Mouse (Mus musculus): ENCODE measurements around the gene Klhl3.

DNA sequence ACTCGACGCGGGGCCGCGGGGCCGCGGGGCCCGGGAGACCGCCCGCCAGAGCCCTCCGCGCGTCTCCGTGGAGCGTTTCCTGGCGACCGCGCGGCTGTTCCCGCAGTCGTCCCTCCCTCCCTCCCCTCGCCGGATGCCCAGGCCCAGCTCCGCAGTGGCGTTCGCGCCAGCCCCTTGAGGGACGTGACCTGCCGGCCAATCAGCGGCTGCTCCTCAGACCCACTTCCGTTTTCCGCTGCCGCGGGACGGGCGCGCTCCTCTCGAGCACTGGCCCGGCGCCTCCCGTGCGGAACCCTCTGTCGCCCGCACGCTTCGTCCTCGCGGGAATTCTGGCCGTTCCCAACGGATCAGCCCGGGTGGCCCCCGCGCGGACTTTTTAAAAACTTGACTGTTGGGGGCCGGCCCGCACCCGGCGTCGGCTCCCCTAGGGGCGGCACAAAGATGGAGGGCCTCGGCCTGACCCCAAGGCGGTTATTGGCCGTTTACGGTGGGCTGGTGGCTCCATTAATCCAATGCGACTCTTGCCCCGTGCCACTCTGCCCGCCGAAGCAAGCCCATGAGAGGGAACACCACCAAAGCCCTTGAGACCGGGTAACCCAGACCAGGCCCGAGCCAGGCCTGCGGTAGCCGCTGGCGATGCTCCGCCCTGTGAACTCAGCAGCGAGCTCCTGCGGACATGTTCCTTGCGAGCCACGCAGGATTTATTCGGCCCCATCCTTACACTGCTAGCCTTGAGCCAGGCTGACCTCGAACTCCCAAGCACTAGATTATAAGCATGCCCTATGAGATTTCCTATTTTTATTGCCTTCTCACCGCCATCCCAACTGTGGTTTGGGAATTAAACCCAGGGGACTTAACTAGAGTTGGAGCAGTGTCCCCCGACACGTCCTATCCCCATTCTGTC is 15.6 kb upstream of the Klhl3 start:
- TF ChIP-seq CTCF (IDR thresholded peaks at IDR 0.05; ENCODE audit: borderline replicate concordance, control insufficient read depth, extremely low read depth, insufficient read depth, low read length, poor library complexity) (no peak), POLR2A (IDR thresholded peaks at IDR 0.05; ENCODE audit: control insufficient read depth, extremely low read depth, insufficient read depth, low read length, poor library complexity) (peak; percentile 98)
